Mouse (Mus musculus) R1 (cell line): ENCODE measurements around the gene Arl3.
A peak's percentile ranks its signal among the peaks of the same experiment; 100 is the strongest.
"Not testable (repeated sequence)": the region's sequence is repeated elsewhere in the genome, so short reads cannot be mapped to it uniquely, and the experiment has no call there.

Experiments used
- DNase-seq: peaks from one replicate; pipeline ENCODE4 v3.0.0-alpha.2; 2018; ENCODE audit warnings: low read depth, low spot score

Arl3 gene

DNA sequence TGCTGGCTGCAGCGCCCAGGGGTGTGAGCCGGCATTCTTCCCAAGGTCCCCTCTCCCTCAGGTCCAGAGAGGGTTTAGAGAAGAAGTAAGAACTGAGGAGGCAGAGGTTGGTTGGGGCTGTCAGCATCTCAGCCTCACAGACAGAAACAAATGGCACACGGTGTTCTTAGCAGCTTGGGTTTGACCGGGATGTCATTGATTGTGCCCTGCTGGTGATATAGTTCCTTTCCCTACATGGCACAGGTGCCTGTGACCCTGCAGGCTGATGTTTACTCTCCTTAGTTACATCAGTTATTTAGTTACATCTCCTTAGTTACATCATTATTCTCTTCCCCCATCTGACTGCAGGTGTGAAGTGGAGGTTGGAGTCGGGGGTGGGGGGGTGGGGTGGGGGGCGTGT lies 18.6 kb upstream of the Arl3 start:
- no peak for DNase-seq

DNA sequence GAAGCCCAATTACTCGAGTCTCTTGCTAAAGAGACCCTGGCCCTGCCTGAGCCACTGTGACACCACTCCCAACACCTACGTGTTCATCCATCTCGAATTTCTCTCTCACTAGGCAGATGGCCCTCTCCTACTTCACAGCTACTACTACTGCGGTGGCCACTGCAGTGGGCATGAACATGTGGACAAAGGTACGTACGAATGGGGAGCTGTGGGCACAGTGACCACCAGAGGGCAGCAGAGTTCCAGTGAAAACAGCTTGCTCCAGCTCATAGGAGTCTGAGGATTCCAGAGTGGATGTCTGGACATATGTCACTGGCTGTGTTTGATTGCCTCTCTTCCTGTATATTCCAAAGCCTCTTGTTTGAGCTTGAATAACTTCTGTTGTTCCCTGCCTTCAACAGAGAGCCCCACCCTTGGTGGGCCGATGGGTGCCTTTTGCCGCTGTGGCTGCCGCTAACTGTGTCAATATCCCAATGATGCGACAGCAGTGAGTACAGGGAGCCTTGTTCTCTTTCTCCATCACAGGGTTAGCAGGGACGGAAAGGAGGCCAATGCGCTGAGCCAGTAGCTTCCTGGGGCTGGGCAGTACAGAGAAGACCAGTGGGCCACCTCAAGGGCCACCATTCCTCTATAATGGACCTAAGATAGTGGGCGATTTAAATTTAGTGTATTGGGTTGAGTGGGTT lies 15.0 kb upstream of the Arl3 start:
- peak; percentile 74 for DNase-seq

GRCm38 (mm10) chr19:46575196-46575595 lies 2.2 kb upstream of the Arl3 start:
- no peak for DNase-seq

- DNase-seq: no peak
These were observed 992 bp upstream of the Arl3 start for GRCm38 (mm10) chr19:46573990-46574389.

GRCm38 (mm10) chr19:46572548-46572947 lies 450 bp downstream of the Arl3 start:
- peak; percentile 50 for DNase-seq

- DNase-seq: no peak
These were observed 1.1 kb downstream of the Arl3 start for GRCm38 (mm10) chr19:46571878-46572244.

- DNase-seq: not testable (repeated sequence)
These were observed 1.7 kb downstream of the Arl3 start for GRCm38 (mm10) chr19:46571211-46571877.

GRCm38 (mm10) chr19:46564043-46564462 lies 8.9 kb downstream of the Arl3 start:
- DNase-seq: no peak

DNA sequence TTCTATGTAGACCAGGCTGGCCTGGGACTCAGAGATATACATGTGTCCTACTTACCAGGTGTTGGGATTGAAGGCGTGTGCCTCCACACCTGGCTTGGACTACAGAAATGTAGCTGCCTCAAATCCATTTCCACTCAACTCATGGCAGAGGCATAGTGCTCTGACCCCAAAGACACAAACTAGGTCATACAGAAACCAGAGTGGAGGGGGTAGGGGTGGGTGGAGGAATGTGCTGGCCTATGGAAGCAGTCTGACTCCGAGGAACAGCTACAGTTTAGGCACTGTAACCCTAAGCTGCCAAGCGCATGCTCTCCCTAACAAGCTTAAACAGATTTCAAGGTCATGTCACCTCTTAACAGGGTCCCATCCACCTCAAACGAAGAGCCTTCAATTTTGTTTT lies 9.4 kb downstream of the Arl3 start:
- DNase-seq: no peak

GRCm38 (mm10) chr19:46562581-46563515 lies 10.2 kb downstream of the Arl3 start:
- DNase-seq: no peak

DNA sequence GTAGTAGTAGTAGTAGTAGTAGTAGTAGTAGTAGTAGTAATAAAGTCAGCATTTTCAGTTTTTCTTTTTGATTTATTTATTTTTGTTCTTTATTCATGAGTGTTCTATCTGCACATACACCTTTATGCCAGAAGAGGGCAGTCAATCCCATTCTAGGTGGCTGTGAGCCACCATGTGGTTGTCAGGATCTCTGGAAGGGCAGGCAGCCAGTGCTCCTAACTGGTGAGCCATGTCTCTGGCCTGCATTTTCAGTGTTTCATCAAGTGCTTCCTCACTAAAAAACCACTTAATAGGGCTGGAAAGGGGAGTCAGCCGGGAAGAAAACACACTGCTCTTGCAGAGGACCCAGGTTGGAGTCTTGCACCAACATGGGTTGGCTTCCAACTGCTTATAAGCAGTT lies 10.9 kb downstream of the Arl3 start:
- peak; percentile 72 for DNase-seq

GRCm38 (mm10) chr19:46558631-46559030 lies 14.4 kb downstream of the Arl3 start:
- DNase-seq: no peak

- no peak for DNase-seq
These were observed 15.0 kb downstream of the Arl3 start for GRCm38 (mm10) chr19:46558009-46558408.

GRCm38 (mm10) chr19:46553541-46553955 lies 19.4 kb downstream of the Arl3 start:
- no peak for DNase-seq

- no peak for DNase-seq
These were observed 20.5 kb downstream of the Arl3 start for GRCm38 (mm10) chr19:46552496-46552895.

DNA sequence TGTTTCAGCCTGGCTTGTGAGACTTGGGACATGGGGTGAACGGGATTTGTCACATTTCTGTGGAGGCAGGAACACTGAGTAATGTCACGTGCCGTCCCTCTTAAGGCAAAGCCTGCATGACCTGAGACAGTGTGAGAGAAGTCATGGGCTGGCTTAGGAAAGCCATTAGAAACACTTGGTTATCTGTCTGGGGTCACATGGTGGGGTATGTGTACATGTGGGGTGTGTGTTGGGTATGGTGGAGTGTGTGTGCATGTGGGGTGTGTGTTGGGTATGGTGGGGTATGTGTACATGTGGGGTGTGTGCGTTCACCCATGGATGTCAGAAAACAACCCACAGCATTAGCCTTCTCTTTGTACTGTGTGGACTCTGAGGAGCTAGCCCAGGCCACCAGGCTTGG lies 22.6 kb downstream of the Arl3 start:
- DNase-seq: no peak

- no peak for DNase-seq
These were observed 24.9 kb downstream of the Arl3 start for GRCm38 (mm10) chr19:46548110-46548509.

DNA sequence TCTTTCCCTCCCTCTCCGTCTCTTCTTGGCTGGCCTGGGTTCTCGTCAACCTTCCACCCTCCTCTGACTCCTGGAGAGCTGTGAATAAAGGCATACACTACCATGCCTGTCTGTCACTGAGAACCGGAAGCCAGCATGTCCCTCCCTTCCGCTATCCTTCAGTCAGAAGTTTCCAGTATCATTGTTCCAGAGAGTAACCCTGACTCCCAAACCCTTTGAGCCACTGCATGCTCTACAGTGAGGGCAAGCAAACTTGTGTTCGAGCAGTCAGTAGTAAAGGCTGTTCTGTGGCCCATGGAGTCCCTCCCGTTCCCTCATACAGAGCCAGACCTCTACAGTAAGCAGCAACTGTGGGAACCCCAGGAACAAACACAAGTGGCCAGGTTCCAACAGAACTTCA lies 25.4 kb downstream of the Arl3 start:
- DNase-seq: no peak

GRCm38 (mm10) chr19:46542750-46543149 lies 30.2 kb downstream of the Arl3 start:
- DNase-seq: no peak

GRCm38 (mm10) chr19:46538213-46538612 lies 34.8 kb downstream of the Arl3 start:
- DNase-seq: peak; percentile 61

- DNase-seq: no peak
These were observed 35.6 kb downstream of the Arl3 start for GRCm38 (mm10) chr19:46537357-46537756.

- no peak for DNase-seq
These were observed 38.4 kb downstream of the Arl3 start for GRCm38 (mm10) chr19:46534542-46535098.
